Mouse (Mus musculus): ENCODE data around the gene Batf3. TPM values are rescaled to one million over a fixed set of nuclear protein-coding genes. Genes with fewer than 3 reads are reported as not detected.

The Batf3 gene
- total and polyA plus RNA-seq, 3 experiments = 42.5 to 50.4 (median 44.7) TPM

DNA sequence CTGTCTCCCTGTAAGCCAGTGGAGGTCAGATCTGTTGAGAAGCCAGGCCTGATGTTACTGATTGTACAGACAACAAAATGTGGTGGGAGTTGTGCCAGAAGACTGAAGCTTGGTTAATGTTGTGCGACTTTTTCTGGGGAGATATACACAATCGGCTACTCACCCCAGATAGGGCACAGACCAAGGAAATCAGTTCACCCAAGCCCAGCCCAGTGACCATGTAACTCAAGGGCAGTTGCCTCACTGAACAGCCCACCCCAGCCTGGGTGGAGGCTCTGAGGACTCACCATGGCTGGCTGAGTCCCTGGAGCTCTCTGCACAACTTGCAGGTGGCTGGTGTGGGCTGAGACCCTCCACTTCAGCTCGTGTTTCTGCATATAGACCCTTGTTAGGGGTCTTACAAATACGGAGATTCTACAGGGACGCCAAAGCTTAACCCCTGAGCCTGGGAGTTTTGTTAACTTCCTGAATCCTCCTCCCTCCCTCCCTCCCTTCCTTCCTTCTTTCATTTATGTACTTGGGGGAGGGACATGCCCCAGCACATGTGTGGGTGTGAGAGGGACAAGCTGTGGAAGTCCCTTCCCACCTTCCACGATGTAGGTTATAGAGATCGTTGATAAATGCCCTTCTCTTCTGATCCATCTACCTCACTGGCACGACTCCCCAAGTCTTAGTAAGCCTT lies 53.4 kb downstream of the Batf3 start:
- no peak for TF ChIP-seq IRF4 (IDR thresholded peaks at IDR 0.05; ENCODE audit: low read depth, low read length)
- no peak for TF ChIP-seq ZKSCAN1 (IDR thresholded peaks at IDR 0.05; ENCODE audit: borderline replicate concordance, low read depth, low read length)
- TF ChIP-seq MAFK (IDR thresholded peaks at IDR 0.05; ENCODE audit: insufficient replicate concordance, low read length) = no peak
- no peak for TF ChIP-seq ETS1 (conservative IDR thresholded peaks at IDR 0.05; ENCODE audit: low read depth, low read length)
- TF ChIP-seq E2F4 (IDR thresholded peaks at IDR 0.05; ENCODE audit: insufficient replicate concordance, low read depth, low read length) = no peak
- TF ChIP-seq RCOR1 (conservative IDR thresholded peaks at IDR 0.05; ENCODE audit: low read depth, low read length) = no peak
- TF ChIP-seq PAX5 (IDR thresholded peaks at IDR 0.05; ENCODE audit: low read length) = no peak
- TF ChIP-seq JUN (IDR thresholded peaks at IDR 0.05; ENCODE audit: insufficient read depth, low read depth, low read length) = no peak
- Histone ChIP-seq H3K4me3 (replicated peaks in 1 of 3; ENCODE audit: low read depth in 2 of 3, low read length in 2 of 3, poor library complexity in 1 of 3) (no peak overlapping the region), H3K9ac (ENCODE audit: insufficient read depth, low read depth) (no peak overlapping the region), H3K79me2 (replicated peaks; ENCODE audit: control insufficient read depth, extremely low read depth, insufficient read depth, poor library complexity, severe bottlenecking) (no peaks in the 10 kb centered on the region), H3K9me3 (replicated peaks; ENCODE audit: low read length) (peaks cover 5% of the 10 kb centered on the region), H3K27me3 (replicated peaks) (no peaks in the 10 kb centered on the region), H3K36me3 (replicated peaks in 1 of 2; ENCODE audit: control insufficient read depth in 1 of 2, insufficient read depth in 1 of 2, low read length in 1 of 2) (no peaks in the 10 kb centered on the region), H3K4me1 (ENCODE audit: control insufficient read depth in 1 of 2, insufficient read depth in 2 of 2) (peaks cover 24 to 33% of the 10 kb centered on the region in 2 experiments), H3K27ac (ENCODE audit: insufficient read depth, low read depth) (no peak overlapping the region), H3K4me2 (ENCODE audit: insufficient read depth, low read depth, poor library complexity, severe bottlenecking) (no peak overlapping the region)
- dilution Hi-C loops (cut with MboI; ENCODE audit: extremely low pct_ligation_motif_present, extremely low pct_unique_long_range_greater_than_20kb, low sequenced_read_pairs) = no loop called here
- in situ Hi-C loops (cut with MboI; ENCODE audit: low pct_ligation_motif_present, low pct_unique_long_range_greater_than_20kb, low sequenced_read_pairs) = no loop called here
- no peak for DNase-seq (ENCODE audit: extremely low read depth)

DNA sequence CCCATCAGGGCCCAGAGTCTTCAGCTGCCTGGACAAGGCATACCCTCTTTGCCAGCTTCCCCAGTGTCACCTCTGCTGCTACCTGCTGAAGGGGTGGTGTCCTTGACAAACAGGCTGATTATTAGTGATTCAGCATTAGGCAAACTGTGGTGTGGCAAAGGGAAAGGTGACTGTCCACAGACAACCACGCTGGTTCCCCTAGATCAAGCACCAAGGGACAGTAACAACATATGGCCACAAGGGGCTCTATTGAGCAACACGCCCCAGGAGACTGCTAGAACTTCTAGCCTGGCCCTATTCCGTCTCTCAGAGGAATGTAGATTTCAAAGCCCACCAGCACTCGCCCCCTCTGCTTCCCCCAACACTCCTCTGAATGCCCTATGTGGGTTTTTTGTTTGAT lies 55.4 kb downstream of the Batf3 start:
- no peak overlapping the region for H3K9ac ChIP-seq (ENCODE audit: insufficient read depth, low read depth)
- H3K4me3 ChIP-seq (replicated peaks in 1 of 3; ENCODE audit: low read depth in 2 of 3, low read length in 2 of 3, poor library complexity in 1 of 3) = no peak overlapping the region
- dilution Hi-C loops (cut with MboI; ENCODE audit: extremely low pct_ligation_motif_present, extremely low pct_unique_long_range_greater_than_20kb, low sequenced_read_pairs) = no loop called here
- DNase-seq (ENCODE audit: extremely low read depth) = peak; percentile 64
- H3K27me3 ChIP-seq (replicated peaks) = no peaks in the 10 kb centered on the region
- no peak overlapping the region for H3K4me2 ChIP-seq (ENCODE audit: insufficient read depth, low read depth, poor library complexity, severe bottlenecking)
- peaks cover 24 to 33% of the 10 kb centered on the region in 2 experiments for H3K4me1 ChIP-seq (ENCODE audit: control insufficient read depth in 1 of 2, insufficient read depth in 2 of 2)
- H3K79me2 ChIP-seq (replicated peaks; ENCODE audit: control insufficient read depth, extremely low read depth, insufficient read depth, poor library complexity, severe bottlenecking) = no peaks in the 10 kb centered on the region
- no peaks in the 10 kb centered on the region for H3K36me3 ChIP-seq (replicated peaks in 1 of 2; ENCODE audit: control insufficient read depth in 1 of 2, insufficient read depth in 1 of 2, low read length in 1 of 2)
- H3K27ac ChIP-seq (ENCODE audit: insufficient read depth, low read depth) = no peak overlapping the region
- in situ Hi-C loops (cut with MboI; ENCODE audit: low pct_ligation_motif_present, low pct_unique_long_range_greater_than_20kb, low sequenced_read_pairs) = no loop called here
- peaks cover 5% of the 10 kb centered on the region for H3K9me3 ChIP-seq (replicated peaks; ENCODE audit: low read length)
- TF ChIP-seq ZMIZ1 (IDR thresholded peaks at IDR 0.05; ENCODE audit: low read depth, low read length) (no peak), NRF1 (IDR thresholded peaks at IDR 0.05; ENCODE audit: low read depth, low read length) (no peak), SMC3 (IDR thresholded peaks at IDR 0.05; ENCODE audit: low read depth, low read length) (peak; percentile 65), E2F4 (IDR thresholded peaks at IDR 0.05; ENCODE audit: insufficient replicate concordance, low read depth, low read length) (no peak), TCF12 (IDR thresholded peaks at IDR 0.05; ENCODE audit: low read depth, low read length) (no peak), ZKSCAN1 (IDR thresholded peaks at IDR 0.05; ENCODE audit: borderline replicate concordance, low read depth, low read length) (no peak), JUN (IDR thresholded peaks at IDR 0.05; ENCODE audit: insufficient read depth, low read depth, low read length) (no peak), MAZ (IDR thresholded peaks at IDR 0.05; ENCODE audit: low read depth, low read length) (no peak), CTCF (conservative IDR thresholded peaks at IDR 0.05 in 1 of 2, IDR thresholded peaks at IDR 0.05 in 1 of 2; ENCODE audit: low read depth in 2 of 2, low read length in 2 of 2) (peak; percentile 79 to 91), USF2 (conservative IDR thresholded peaks at IDR 0.05; ENCODE audit: low read depth, low read length) (no peak), ZC3H11A (IDR thresholded peaks at IDR 0.05; ENCODE audit: low read depth, low read length) (no peak), RAD21 (IDR thresholded peaks at IDR 0.05; ENCODE audit: low read depth, low read length) (peak; percentile 60), MEF2A (IDR thresholded peaks at IDR 0.05; ENCODE audit: borderline replicate concordance, low read depth, low read length) (no peak), NELFE (IDR thresholded peaks at IDR 0.05; ENCODE audit: low read depth, low read length) (no peak), MXI1 (IDR thresholded peaks at IDR 0.05; ENCODE audit: low read depth, low read length) (no peak), ELF1 (IDR thresholded peaks at IDR 0.05; ENCODE audit: low read depth, low read length) (no peak), RCOR1 (conservative IDR thresholded peaks at IDR 0.05; ENCODE audit: low read depth, low read length) (no peak), CHD1 (IDR thresholded peaks at IDR 0.05; ENCODE audit: low read depth, low read length) (no peak), JUND (conservative IDR thresholded peaks at IDR 0.05; ENCODE audit: low read depth, low read length) (no peak), ZNF384 (IDR thresholded peaks at IDR 0.05; ENCODE audit: low read depth, low read length) (no peak), IRF4 (IDR thresholded peaks at IDR 0.05; ENCODE audit: low read depth, low read length) (peak; percentile 19; the same call in 1 of the 2 replicates), ETS1 (conservative IDR thresholded peaks at IDR 0.05; ENCODE audit: low read depth, low read length) (no peak), MAFK (IDR thresholded peaks at IDR 0.05; ENCODE audit: insufficient replicate concordance, low read length) (no peak), HCFC1 (IDR thresholded peaks at IDR 0.05; ENCODE audit: low read depth, low read length) (no peak), UBTF (IDR thresholded peaks at IDR 0.05; ENCODE audit: low read depth, low read length) (no peak), POLR2AphosphoS2 (IDR thresholded peaks at IDR 0.05; ENCODE audit: low read depth, low read length) (no peak), POLR2A (IDR thresholded peaks at IDR 0.05; ENCODE audit: low read depth, low read length) (no peak), GABPA (IDR thresholded peaks at IDR 0.05; ENCODE audit: insufficient replicate concordance, low read depth, low read length) (no peak), SIN3A (IDR thresholded peaks at IDR 0.05; ENCODE audit: low read length) (no peak), MYC (IDR thresholded peaks at IDR 0.05; ENCODE audit: low read depth, low read length) (peak; percentile 50; the same call in 1 of the 2 replicates)
